ENCODE assay signal across 7 mouse cellular contexts in genomic region chr5:123524393-123524750, GRCm38 (mm10). TPM values are rescaled to one million over a fixed set of nuclear protein-coding genes. Genes with fewer than 3 reads are reported as not detected.
DNase-seq lines count a peak whose midpoint lies in the region; ATAC-seq and TF ChIP-seq lines count a peak whose summit lies in the region.

No protein-coding gene starts in this region.

- H3K36me3 ChIP-seq in lung, postnatal 0 days (ENCODE audit: insufficient read depth, low read length): no peaks in the 10 kb centered on the region
- H3K36me3 ChIP-seq in embryonic facial prominence, embryonic 15.5 days: peaks cover 22% of the 10 kb centered on the region
- H3K36me3 ChIP-seq in intestine, postnatal 0 days (ENCODE audit: control insufficient read depth, insufficient read depth): peaks cover 14% of the 10 kb centered on the region; the same call in 1 of the 2 replicates
- H3K36me3 ChIP-seq in neural tube, embryonic 12.5 days: peaks cover 24% of the 10 kb centered on the region; the same call in 1 of the 2 replicates

- no peak overlapping the region for H3K27ac ChIP-seq in lung, postnatal 0 days (ENCODE audit: low read length)
- no peak overlapping the region for H3K27ac ChIP-seq in embryonic facial prominence, embryonic 15.5 days (replicated peaks)
- no peak overlapping the region for H3K27ac ChIP-seq in intestine, postnatal 0 days (ENCODE audit: low read depth, low read length)
- H3K27ac ChIP-seq in neural tube, embryonic 12.5 days: peak overlapping the region; percentile 38; the same call in 1 of the 2 replicates

- no peaks in the 10 kb centered on the region for H3K27me3 ChIP-seq in lung, postnatal 0 days (replicated peaks; ENCODE audit: insufficient read depth, low read length)
- no peaks in the 10 kb centered on the region for H3K27me3 ChIP-seq in embryonic facial prominence, embryonic 15.5 days
- H3K27me3 ChIP-seq in intestine, postnatal 0 days (replicated peaks; ENCODE audit: control insufficient read depth, insufficient read depth, low read length): no peaks in the 10 kb centered on the region
- no peaks in the 10 kb centered on the region for H3K27me3 ChIP-seq in neural tube, embryonic 12.5 days (replicated peaks)

- H3K9ac ChIP-seq in lung, postnatal 0 days (replicated peaks; ENCODE audit: low read depth): no peak overlapping the region
- no peak overlapping the region for H3K9ac ChIP-seq in embryonic facial prominence, embryonic 15.5 days
- H3K9ac ChIP-seq in intestine, postnatal 0 days (ENCODE audit: low read depth, low read length): no peak overlapping the region
- peak overlapping the region; percentile 73 for H3K9ac ChIP-seq in neural tube, embryonic 12.5 days

- peaks cover 9% of the 10 kb centered on the region; the same call in 1 of the 2 replicates for H3K4me1 ChIP-seq in lung, postnatal 0 days (ENCODE audit: insufficient read depth, low read depth, low read length)
- peaks cover 24% of the 10 kb centered on the region for H3K4me1 ChIP-seq in embryonic facial prominence, embryonic 15.5 days
- no peaks in the 10 kb centered on the region for H3K4me1 ChIP-seq in intestine, postnatal 0 days (replicated peaks; ENCODE audit: control insufficient read depth, insufficient read depth, low read length)
- peaks cover 27% of the 10 kb centered on the region for H3K4me1 ChIP-seq in neural tube, embryonic 12.5 days

- peak; percentile 95 for ATAC-seq in lung, postnatal 0 days
- ATAC-seq in embryonic facial prominence, embryonic 15.5 days (ENCODE audit: insufficient number of reproducible peaks, low FRiP score, low TSS enrichment, low read depth): peak; percentile 93
- peak; percentile 93 for ATAC-seq in intestine, postnatal 0 days
- peak; percentile 96 for ATAC-seq in neural tube, embryonic 12.5 days (ENCODE audit: low FRiP score, low read depth)

- H3K9me3 ChIP-seq in lung, postnatal 0 days (ENCODE audit: low read length): no peaks in the 10 kb centered on the region
- H3K9me3 ChIP-seq in embryonic facial prominence, embryonic 15.5 days (replicated peaks): no peaks in the 10 kb centered on the region
- no peaks in the 10 kb centered on the region for H3K9me3 ChIP-seq in intestine, postnatal 0 days (ENCODE audit: control insufficient read depth)
- no peaks in the 10 kb centered on the region for H3K9me3 ChIP-seq in neural tube, embryonic 12.5 days

- H3K4me3 ChIP-seq in lung, postnatal 0 days (ENCODE audit: low read depth, low read length): peak overlapping the region; percentile 85
- peak overlapping the region; percentile 95 for H3K4me3 ChIP-seq in embryonic facial prominence, embryonic 15.5 days (replicated peaks)
- peak overlapping the region; percentile 80 for H3K4me3 ChIP-seq in intestine, postnatal 0 days (ENCODE audit: low read depth, low read length)
- H3K4me3 ChIP-seq in neural tube, embryonic 12.5 days: peak overlapping the region; percentile 80

- DNase-seq in lung, postnatal 0 days (ENCODE audit: low spot score): no peak
- DNase-seq in lung, postnatal 10 days: no peak
- no peak for DNase-seq in cerebellum, postnatal 25 days
- DNase-seq in cerebellum, postnatal 36 days: no peak

- H3K4me2 ChIP-seq in lung, postnatal 0 days (replicated peaks; ENCODE audit: low read depth, low read length): peak overlapping the region; percentile 98
- peak overlapping the region; percentile 94 for H3K4me2 ChIP-seq in embryonic facial prominence, embryonic 15.5 days (replicated peaks)
- H3K4me2 ChIP-seq in intestine, postnatal 0 days (replicated peaks; ENCODE audit: low read depth): peak overlapping the region; percentile 96
- H3K4me2 ChIP-seq in neural tube, embryonic 12.5 days (replicated peaks): peak overlapping the region; percentile 95

- no peak for TF ChIP-seq EP300 in lung, postnatal 0 days (IDR thresholded peaks at IDR 0.05)

- 5% methylated on average over 26 of the region's 27 CpGs for WGBS in lung, postnatal 0 days
- WGBS in embryonic facial prominence, embryonic 15.5 days: under 1% methylated on average over 20 of the region's 27 CpGs
- 0% methylated on average over 26 of the region's 27 CpGs for WGBS in intestine, postnatal 0 days
- under 1% methylated on average over 26 of the region's 27 CpGs for WGBS in neural tube, embryonic 12.5 days

- TF ChIP-seq CTCF in lung, postnatal 0 days (IDR thresholded peaks at IDR 0.05): peak; percentile 44
- peak; percentile 45 for TF ChIP-seq CTCF in intestine, postnatal 0 days (IDR thresholded peaks at IDR 0.05; ENCODE audit: low read depth)

RNA-seq across cellular contexts. Expression of gene Diablo, which starts 0.4 kb away (rescaled TPM):
- polyA plus RNA-seq in lung, postnatal 0 days (2015; fragmentation: Nextera tagmentation; extraction: Ambion mirVana): 74.3 and 75.9 TPM in 2 replicates
- polyA plus RNA-seq in embryonic facial prominence, embryonic 15.5 days (2015; fragmentation: Nextera tagmentation; extraction: Ambion mirVana): 108 and 114 TPM in 2 replicates
- polyA plus RNA-seq in intestine, postnatal 0 days (2015; fragmentation: Nextera tagmentation; extraction: Ambion mirVana): 52.9 and 57.0 TPM in 2 replicates
- polyA plus RNA-seq in neural tube, embryonic 12.5 days (2016; fragmentation: Nextera tagmentation; extraction: Ambion mirVana): 128 and 134 TPM in 2 replicates

RNA-seq across cellular contexts. Expression of gene Gm49027, which starts 0.9 kb away (rescaled TPM):
- polyA plus RNA-seq in lung, postnatal 0 days (2015; fragmentation: Nextera tagmentation; extraction: Ambion mirVana): 1.9 and 2.1 TPM in 2 replicates
- 0.46 and 0.68 TPM in 2 replicates for polyA plus RNA-seq in embryonic facial prominence, embryonic 15.5 days (2015; fragmentation: Nextera tagmentation; extraction: Ambion mirVana)
- polyA plus RNA-seq in intestine, postnatal 0 days (2015; fragmentation: Nextera tagmentation; extraction: Ambion mirVana): 9.6 and 10.5 TPM in 2 replicates
- polyA plus RNA-seq in neural tube, embryonic 12.5 days (2016; fragmentation: Nextera tagmentation; extraction: Ambion mirVana): 2.7 and 3.7 TPM in 2 replicates

RNA-seq across cellular contexts. Expression of gene B3gnt4, which starts 14.1 kb away (rescaled TPM):
- 1.1 and 1.6 TPM in 2 replicates for polyA plus RNA-seq in lung, postnatal 0 days (2015; fragmentation: Nextera tagmentation; extraction: Ambion mirVana)
- polyA plus RNA-seq in embryonic facial prominence, embryonic 15.5 days (2015; fragmentation: Nextera tagmentation; extraction: Ambion mirVana): 0.49 and 1.1 TPM in 2 replicates
- polyA plus RNA-seq in intestine, postnatal 0 days (2015; fragmentation: Nextera tagmentation; extraction: Ambion mirVana): 0.20 TPM in 1 of 2 replicates, not detected in the other
- polyA plus RNA-seq in neural tube, embryonic 12.5 days (2016; fragmentation: Nextera tagmentation; extraction: Ambion mirVana): 0.80 and 1.2 TPM in 2 replicates

RNA-seq across cellular contexts. Expression of gene Il31, which starts 35.1 kb away (rescaled TPM):
- not detected in 2 replicates for polyA plus RNA-seq in lung, postnatal 0 days (2015; fragmentation: Nextera tagmentation; extraction: Ambion mirVana)
- not detected in 2 replicates for polyA plus RNA-seq in embryonic facial prominence, embryonic 15.5 days (2015; fragmentation: Nextera tagmentation; extraction: Ambion mirVana)
- not detected in 2 replicates for polyA plus RNA-seq in intestine, postnatal 0 days (2015; fragmentation: Nextera tagmentation; extraction: Ambion mirVana)
- not detected in 2 replicates for polyA plus RNA-seq in neural tube, embryonic 12.5 days (2016; fragmentation: Nextera tagmentation; extraction: Ambion mirVana)

RNA-seq across cellular contexts. Expression of gene Lrrc43, which starts 35.3 kb away (rescaled TPM):
- polyA plus RNA-seq in lung, postnatal 0 days (2015; fragmentation: Nextera tagmentation; extraction: Ambion mirVana): 2.5 and 3.4 TPM in 2 replicates
- 1.1 and 1.5 TPM in 2 replicates for polyA plus RNA-seq in embryonic facial prominence, embryonic 15.5 days (2015; fragmentation: Nextera tagmentation; extraction: Ambion mirVana)
- not detected in 2 replicates for polyA plus RNA-seq in intestine, postnatal 0 days (2015; fragmentation: Nextera tagmentation; extraction: Ambion mirVana)
- polyA plus RNA-seq in neural tube, embryonic 12.5 days (2016; fragmentation: Nextera tagmentation; extraction: Ambion mirVana): 0.09 TPM in 1 of 2 replicates, not detected in the other
